Mouse (Mus musculus) heart, embryonic 16.5 days (tissue): ENCODE measurements around the gene Ednra. TPM values are rescaled to one million over a fixed set of nuclear protein-coding genes. Genes with fewer than 3 reads are reported as not detected.

Source experiments
- ATAC-seq: fragments of 200-750 bp; cut with Nextera tagmentation; replicated peaks from 2 replicates; pipeline ENCODE4 v1.8.0; 2017; ENCODE audit warnings: moderate number of reproducible peaks; ENCODE audit not compliant: insufficient read depth, low FRiP score; ENCODE audit errors: extremely low read depth
- H3K27ac ChIP-seq: fragments of 300-500 bp; sonication (generic); 2 replicates; pipeline ENCODE4 v1.5.1; 2014; ENCODE audit warnings: mild to moderate bottlenecking, low read length, control low read depth, moderate library complexity
- H3K27me3 ChIP-seq: fragments of 300-500 bp; sonication (generic); 2 replicates; pipeline ENCODE4 v1.6.1; 2014; ENCODE audit warnings: low read length, mixed read lengths; ENCODE audit not compliant: control insufficient read depth, insufficient read depth
- H3K36me3 ChIP-seq: fragments of 300-500 bp; sonication (generic); 2 replicates; pipeline ENCODE4 v1.6.1; 2014; ENCODE audit not compliant: control insufficient read depth, insufficient read depth
- H3K4me1 ChIP-seq: fragments of 300-500 bp; sonication (generic); 2 replicates; pipeline ENCODE4 v1.6.1; 2014; ENCODE audit warnings: low read length, mixed read lengths; ENCODE audit not compliant: control insufficient read depth, insufficient read depth
- H3K4me2 ChIP-seq: fragments of 300-500 bp; sonication (generic); 2 replicates; pipeline ENCODE4 v1.6.1; 2014; ENCODE audit warnings: low read depth, mild to moderate bottlenecking, control low read depth, low read length
- H3K4me3 ChIP-seq: fragments of 300-500 bp; sonication (generic); 2 replicates; pipeline ENCODE4 v1.5.1; 2014; ENCODE audit warnings: mild to moderate bottlenecking, control low read depth, low read length
- H3K9ac ChIP-seq: fragments of 300-500 bp; sonication (generic); 2 replicates; pipeline ENCODE4 v1.6.1; 2014; ENCODE audit warnings: low read length, control low read depth
- H3K9me3 ChIP-seq: fragments of 300-500 bp; sonication (generic); replicated peaks from 2 replicates; pipeline ENCODE4 v1.6.1; 2016; ENCODE audit warnings: low read length; ENCODE audit not compliant: control insufficient read depth
- WGBS: fragments of 180-500 bp; shearing (Covaris S2); extraction: QIAGEN DNeasy Blood & Tissue Kit; methylation state at CpG from one replicate; pipeline ENCODE4 v1.1.7; 2014; 5-methylcytosine and 5-hydroxymethylcytosine counted together
- polyA plus RNA-seq: library from polyadenylated mRNA; unstranded; fragments of >200 nt; fragmentation: Nextera tagmentation; extraction: Ambion mirVana; gene quantifications from 2 replicates; pipeline ENCODE4 v1.2.1, GENCODE M21; 2015

The Ednra gene
- polyA plus RNA-seq, 1 experiment from 2014 or later = 40.1 TPM

GRCm38 (mm10) chr8:77753796-77754195, 29.5 kb upstream of the Ednra start:
- WGBS = 64% methylated on average over 5 of the region's 5 CpGs
- no peak for ATAC-seq
- Histone ChIP-seq H3K36me3 (no peaks in the 10 kb centered on the region), H3K27me3 (no peaks in the 10 kb centered on the region), H3K9ac (no peak overlapping the region), H3K27ac (no peak overlapping the region), H3K4me3 (no peak overlapping the region), H3K4me1 (no peaks in the 10 kb centered on the region), H3K9me3 (no peaks in the 10 kb centered on the region), H3K4me2 (no peak overlapping the region)

- Histone ChIP-seq H3K36me3 (no peaks in the 10 kb centered on the region), H3K9me3 (no peaks in the 10 kb centered on the region), H3K27ac (no peak overlapping the region), H3K27me3 (no peaks in the 10 kb centered on the region), H3K9ac (no peak overlapping the region), H3K4me3 (no peak overlapping the region), H3K4me1 (peaks cover 4% of the 10 kb centered on the region), H3K4me2 (no peak overlapping the region)
- ATAC-seq = no peak
- WGBS = 60% methylated on average over 3 of the region's 3 CpGs
Measured at GRCm38 (mm10) chr8:77752041-77752440, 27.8 kb upstream of the Ednra start.

- 76% methylated on average over 4 of the region's 4 CpGs for WGBS
- Histone ChIP-seq H3K9ac (no peak overlapping the region), H3K27ac (no peak overlapping the region), H3K4me1 (peaks cover 4% of the 10 kb centered on the region), H3K27me3 (no peaks in the 10 kb centered on the region), H3K4me3 (no peak overlapping the region), H3K9me3 (no peaks in the 10 kb centered on the region), H3K36me3 (no peaks in the 10 kb centered on the region), H3K4me2 (no peak overlapping the region)
- ATAC-seq = no peak
Measured at GRCm38 (mm10) chr8:77750407-77750806, 26.1 kb upstream of the Ednra start.

GRCm38 (mm10) chr8:77744476-77744875, 20.2 kb upstream of the Ednra start:
- no peaks in the 10 kb centered on the region for H3K36me3 ChIP-seq
- WGBS = 72% methylated on average over 3 of the region's 3 CpGs

GRCm38 (mm10) chr8:77742395-77742794, 18.1 kb upstream of the Ednra start:
- Histone ChIP-seq H3K27ac (no peak overlapping the region), H3K9me3 (no peaks in the 10 kb centered on the region), H3K27me3 (no peaks in the 10 kb centered on the region), H3K4me3 (no peak overlapping the region), H3K4me1 (no peaks in the 10 kb centered on the region), H3K4me2 (no peak overlapping the region), H3K9ac (no peak overlapping the region), H3K36me3 (no peaks in the 10 kb centered on the region)
- ATAC-seq = no peak
- WGBS = 39% methylated on average over 3 of the region's 3 CpGs

More at GRCm38 (mm10) chr8:77744476-77744875, 20.2 kb upstream of the Ednra start:
- Histone ChIP-seq H3K4me3 (no peak overlapping the region), H3K9ac (no peak overlapping the region), H3K4me2 (no peak overlapping the region), H3K27me3 (no peaks in the 10 kb centered on the region), H3K27ac (no peak overlapping the region), H3K9me3 (no peaks in the 10 kb centered on the region), H3K4me1 (peaks cover 4% of the 10 kb centered on the region)
- ATAC-seq = no peak; the same call in 1 of the 2 replicates

- H3K9me3 ChIP-seq = no peaks in the 10 kb centered on the region
- H3K36me3 ChIP-seq = no peaks in the 10 kb centered on the region
- no peak overlapping the region for H3K27ac ChIP-seq
- WGBS = 88% methylated on average over 6 of the region's 6 CpGs
- no peak overlapping the region for H3K4me2 ChIP-seq
- no peak for ATAC-seq
- no peak overlapping the region for H3K4me3 ChIP-seq
- H3K27me3 ChIP-seq = no peaks in the 10 kb centered on the region
- no peak overlapping the region for H3K9ac ChIP-seq
- no peaks in the 10 kb centered on the region for H3K4me1 ChIP-seq
Measured at GRCm38 (mm10) chr8:77741050-77741777, 16.9 kb upstream of the Ednra start.

- 66% methylated on average over 6 of the region's 6 CpGs for WGBS
- Histone ChIP-seq H3K4me1 (no peaks in the 10 kb centered on the region), H3K9me3 (peaks cover 1% of the 10 kb centered on the region; the same call in 1 of the 2 replicates), H3K4me3 (no peak overlapping the region), H3K27me3 (no peaks in the 10 kb centered on the region), H3K36me3 (no peaks in the 10 kb centered on the region), H3K9ac (no peak overlapping the region), H3K27ac (no peak overlapping the region), H3K4me2 (no peak overlapping the region)
- no peak for ATAC-seq
Measured at GRCm38 (mm10) chr8:77738419-77738818, 14.2 kb upstream of the Ednra start.

- ATAC-seq = no peak
- Histone ChIP-seq H3K9me3 (peaks cover 9% of the 10 kb centered on the region), H3K4me2 (no peak overlapping the region), H3K27me3 (no peaks in the 10 kb centered on the region), H3K36me3 (peaks cover 2% of the 10 kb centered on the region; the same call in 1 of the 2 replicates), H3K9ac (no peak overlapping the region), H3K4me1 (no peaks in the 10 kb centered on the region), H3K27ac (no peak overlapping the region), H3K4me3 (no peak overlapping the region)
- WGBS = 70% methylated on average over 9 of the region's 9 CpGs
Measured at GRCm38 (mm10) chr8:77737327-77737726, 13.1 kb upstream of the Ednra start.

- H3K27ac ChIP-seq = no peak overlapping the region
- H3K4me1 ChIP-seq = no peaks in the 10 kb centered on the region
- 77% methylated on average over 2 of the region's 2 CpGs for WGBS
- peaks cover 9% of the 10 kb centered on the region for H3K9me3 ChIP-seq
- H3K4me3 ChIP-seq = no peak overlapping the region
- H3K9ac ChIP-seq = no peak overlapping the region
- no peak overlapping the region for H3K4me2 ChIP-seq
- ATAC-seq = no peak
- H3K36me3 ChIP-seq = peaks cover 2% of the 10 kb centered on the region; the same call in 1 of the 2 replicates
- H3K27me3 ChIP-seq = no peaks in the 10 kb centered on the region
Measured at GRCm38 (mm10) chr8:77733792-77734191, 9.5 kb upstream of the Ednra start.
